Mouse (Mus musculus) ES-E14 (cell line): ENCODE measurements around the gene Scn8a. TPM values are rescaled to one million over a fixed set of nuclear protein-coding genes. Genes with fewer than 3 reads are reported as not detected.
"Not testable (repeated sequence)": the region's sequence is repeated elsewhere in the genome, so short reads cannot be mapped to it uniquely, and the experiment has no call there.

Experiments used
- DNase-seq: peaks from one replicate; pipeline ENCODE4 v3.0.0-alpha.2; 2013; ENCODE audit warnings: low read depth, low spot score
- H3K27ac ChIP-seq: 2 replicates; pipeline ENCODE4 v1.5.1; 2012; ENCODE audit warnings: low read depth, mild to moderate bottlenecking, low read length, moderate library complexity, mixed read lengths; ENCODE audit not compliant: poor library complexity, insufficient read depth, severe bottlenecking
- H3K36me3 ChIP-seq: 2 replicates; pipeline ENCODE4 v1.6.1; 2012; ENCODE audit warnings: mild to moderate bottlenecking, low read length, moderate library complexity, mixed read lengths; ENCODE audit not compliant: control insufficient read depth, poor library complexity, insufficient read depth, severe bottlenecking
- H3K4me1 ChIP-seq, 2 experiments: fragments of 150-350 bp in 1 of 2; sonication (generic) in 1 of 2; 2 replicates each; pipeline ENCODE4 v1.6.1; 2012; ENCODE audit warnings: low read length in 2 of 2, mild to moderate bottlenecking in 1 of 2, mixed read lengths in 1 of 2; ENCODE audit not compliant: control insufficient read depth in 2 of 2, insufficient read depth in 2 of 2, poor library complexity in 1 of 2
- H3K4me3 ChIP-seq, 2 experiments: fragments of 150-350 bp in 1 of 2; sonication (generic) in 1 of 2; 2 replicates each; pipeline ENCODE4 v1.5.1; 2012; ENCODE audit warnings: low read length in 2 of 2, low read depth in 1 of 2, mild to moderate bottlenecking in 1 of 2, mixed read lengths in 1 of 2; ENCODE audit not compliant: insufficient read depth in 1 of 2, poor library complexity in 1 of 2, severe bottlenecking in 1 of 2
- H3K9ac ChIP-seq: 2 replicates; pipeline ENCODE4 v1.6.1; 2012; ENCODE audit warnings: low read depth, mild to moderate bottlenecking, low read length, mixed read lengths; ENCODE audit not compliant: poor library complexity, insufficient read depth, severe bottlenecking
- H3K9me3 ChIP-seq: fragments of 150-350 bp; sonication (generic); 2 replicates; pipeline ENCODE4 v1.6.1; 2012; ENCODE audit warnings: low read depth, mild to moderate bottlenecking, low read length; ENCODE audit not compliant: control insufficient read depth, insufficient read depth
- CHD2 ChIP-seq: IDR thresholded peaks from 2 replicates; pipeline ENCODE4 v1.6.1; 2014; ENCODE audit warnings: mild to moderate bottlenecking, low read depth, low read length, inconsistent platforms
- HCFC1 ChIP-seq: IDR thresholded peaks from 2 replicates; pipeline ENCODE4 v1.6.1; 2012; ENCODE audit warnings: low read length, inconsistent platforms, borderline replicate concordance; ENCODE audit not compliant: insufficient read depth
- MAFK ChIP-seq: IDR thresholded peaks from 2 replicates; pipeline ENCODE4 v1.6.1; 2014; ENCODE audit warnings: mild to moderate bottlenecking, low read depth, low read length, inconsistent platforms; ENCODE audit not compliant: insufficient read depth
- ZC3H11A ChIP-seq: IDR thresholded peaks from 2 replicates; pipeline ENCODE4 v1.6.1; 2012; ENCODE audit warnings: low read depth, mild to moderate bottlenecking, inconsistent platforms, low read length, borderline replicate concordance
- ZNF384 ChIP-seq: IDR thresholded peaks from 2 replicates; pipeline ENCODE4 v1.6.1; 2012; ENCODE audit warnings: low read depth, low read length, inconsistent platforms
- in situ Hi-C, 2 experiments: fragments of 600-800 bp; cut with MboI; formaldehyde crosslinking; loops; one replicate each; pipeline ENCODE4 v1.15.1; 2025; ENCODE audit warnings: low sequenced_read_pairs in 2 of 2, inconsistent platforms in 1 of 2; ENCODE audit not compliant: unreplicated experiment in 2 of 2
- total RNA-seq: library from RNA; depleted of rRNA; stranded (reverse); fragments of 300-350 nt; gene quantifications from 2 replicates; pipeline ENCODE4 v1.2.3, GENCODE M21; 2012; rRNA removed

Scn8a gene
- total RNA-seq = 6.1 and 7.7 TPM in 2 replicates

- H3K4me1 ChIP-seq = peaks cover 0 to 7% of the 10 kb centered on the region in 2 experiments; a peak in 1 of 4 replicates
- no peak for DNase-seq
- no peaks in the 10 kb centered on the region for H3K9me3 ChIP-seq
- peak within 1 kb of the TSS; percentile 41 to 100 for H3K4me3 ChIP-seq
- H3K27ac ChIP-seq = no peak within 1 kb of the TSS
- H3K9ac ChIP-seq = peak within 1 kb of the TSS; percentile 59
- TF ChIP-seq CHD2 (no peak), ZC3H11A (no peak), ZNF384 (no peak)
- in situ Hi-C loops = no loop called here
- no peaks in the 10 kb centered on the region for H3K36me3 ChIP-seq
These were observed at the start of gene Scn8a for GRCm38 (mm10) chr15:100869558-100869957. Gene Scn8a (plus strand): TSS chr15:100869858.

DNA sequence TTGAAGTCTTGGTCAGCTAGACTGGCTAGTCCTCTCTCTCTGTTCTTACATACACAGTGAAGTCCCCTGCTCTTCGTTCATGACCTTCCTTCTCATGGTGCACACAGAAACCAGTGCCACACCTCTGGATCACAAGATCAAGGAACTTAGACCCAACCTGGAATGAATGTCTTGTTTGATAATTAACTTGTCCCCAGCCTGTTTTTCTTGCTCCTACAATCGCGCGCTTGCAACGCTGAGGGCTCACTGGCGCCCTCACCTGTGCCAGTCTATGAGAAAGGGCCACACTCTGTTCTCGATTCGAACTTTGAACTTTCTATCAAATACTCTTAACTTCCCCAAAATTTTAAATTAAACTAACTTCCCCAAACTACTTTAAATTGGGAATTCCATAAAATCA lies 47.8 kb upstream of the Scn8a start:
- no peaks in the 10 kb centered on the region for H3K36me3 ChIP-seq
- no peak overlapping the region for H3K4me3 ChIP-seq
- H3K4me1 ChIP-seq = peaks cover 2 to 6% of the 10 kb centered on the region in 2 experiments; a peak in 1 of 4 replicates
- H3K9ac ChIP-seq = no peak overlapping the region
- TF ChIP-seq CHD2 (no peak), ZNF384 (no peak), HCFC1 (no peak), MAFK (no peak), ZC3H11A (no peak)
- H3K9me3 ChIP-seq = no peaks in the 10 kb centered on the region
- in situ Hi-C loops = no loop called here
- H3K27ac ChIP-seq = no peak overlapping the region
- DNase-seq = no peak

DNA sequence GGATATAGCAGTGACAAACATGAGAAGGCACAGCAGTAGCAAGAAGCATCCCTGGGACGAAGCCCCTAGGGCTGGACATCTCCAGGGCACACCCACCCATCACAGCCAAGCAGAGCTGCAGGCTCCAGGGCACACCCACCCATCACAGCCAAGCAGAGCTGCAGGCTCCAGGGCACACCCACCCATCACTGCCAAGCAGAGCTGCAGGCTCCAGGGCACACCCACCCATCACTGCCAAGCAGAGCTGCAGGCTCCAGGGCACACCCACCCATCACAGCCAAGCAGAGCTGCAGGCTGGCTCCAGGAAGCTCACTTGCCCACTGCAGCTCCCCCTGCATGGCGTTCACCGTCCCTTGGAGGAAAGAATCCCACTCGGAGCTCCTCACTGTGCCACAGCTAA lies 47.3 kb upstream of the Scn8a start:
- H3K4me3 ChIP-seq, DNase-seq, H3K9ac ChIP-seq, in situ Hi-C loops, H3K27ac ChIP-seq, H3K36me3 ChIP-seq, H3K9me3 ChIP-seq, H3K4me1 ChIP-seq: not testable (repeated sequence)

GRCm38 (mm10) chr15:100825249-100825856 lies 44.3 kb upstream of the Scn8a start:
- in situ Hi-C loops = no loop called here
- TF ChIP-seq CHD2 (no peak), MAFK (no peak), HCFC1 (no peak), ZC3H11A (no peak), ZNF384 (no peak)
- Histone ChIP-seq H3K9me3 (no peaks in the 10 kb centered on the region), H3K27ac (no peak overlapping the region), H3K36me3 (no peaks in the 10 kb centered on the region), H3K4me1 (peaks cover 2 to 6% of the 10 kb centered on the region in 2 experiments; a peak in 1 of 4 replicates), H3K4me3 (peak overlapping the region; percentile 4 to 16; a peak in 2 of 4 replicates), H3K9ac (no peak overlapping the region)
- DNase-seq = no peak

GRCm38 (mm10) chr15:100826076-100826475 lies 43.6 kb upstream of the Scn8a start:
- Histone ChIP-seq H3K4me1 (peaks cover 2 to 6% of the 10 kb centered on the region in 2 experiments; a peak in 1 of 4 replicates), H3K36me3 (no peaks in the 10 kb centered on the region), H3K27ac (no peak overlapping the region), H3K9ac (no peak overlapping the region), H3K4me3 (no peak overlapping the region), H3K9me3 (no peaks in the 10 kb centered on the region)
- in situ Hi-C loops = no loop called here
- DNase-seq = no peak
- no peak for TF ChIP-seq ZC3H11A
- TF ChIP-seq MAFK = no peak
- no peak for TF ChIP-seq HCFC1
- no peak for TF ChIP-seq ZNF384
- no peak for TF ChIP-seq CHD2
